Mouse (Mus musculus) heart, postnatal 0 days (tissue): ENCODE measurements around the gene Slc4a5.

ENCODE experiments used
- CTCF ChIP-seq: IDR thresholded peaks from 2 replicates; pipeline ENCODE4 v1.5.1; 2016; ENCODE audit warnings: antibody characterized with exemption, control low read depth, low read depth
- EP300 ChIP-seq: IDR thresholded peaks from 2 replicates; pipeline ENCODE4 v1.6.1; 2016; ENCODE audit warnings: antibody characterized with exemption, low read depth

DNA sequence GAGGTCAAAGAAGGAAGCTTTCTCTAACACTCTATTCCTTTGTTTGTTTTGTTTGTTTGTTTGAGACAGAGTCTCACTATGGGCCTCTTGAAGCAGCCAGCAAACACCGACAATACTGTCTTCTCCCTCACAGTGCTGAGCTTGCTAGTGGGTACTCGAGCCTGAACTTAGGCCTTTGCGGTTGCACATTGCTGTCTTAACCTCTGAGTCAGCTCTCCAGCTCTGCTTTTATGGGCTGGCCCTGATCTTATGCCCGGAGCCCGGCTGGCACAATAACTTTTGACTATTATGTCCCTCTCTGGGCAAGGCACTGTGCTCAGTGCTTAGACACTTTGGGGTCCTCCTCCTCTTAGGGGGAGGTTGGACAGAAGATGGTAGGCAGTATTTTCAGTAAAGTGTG, 49.8 kb upstream of the Slc4a5 start:
- TF ChIP-seq EP300: no peak
- no peak for TF ChIP-seq CTCF
